Mouse (Mus musculus) MEL (cell line): Measurements from ENCODE around the gene Plekhh3.

Source experiments
- CTCF ChIP-seq, 3 experiments: IDR thresholded peaks in 2 of 3; conservative IDR thresholded peaks in 1 of 3; 2 replicates each; pipeline ENCODE4 v1.5.1; 2011 to 2012; ENCODE audit warnings: low read length in 3 of 3, low read depth in 2 of 3, mild to moderate bottlenecking in 2 of 3, improper control_type of control experiment in 1 of 3, inconsistent platforms in 1 of 3, mixed read lengths in 1 of 3, moderate library complexity in 1 of 3; ENCODE audit not compliant: control insufficient read depth in 1 of 3, insufficient read depth in 1 of 3, poor library complexity in 1 of 3, severe bottlenecking in 1 of 3
- POLR2A ChIP-seq, 2 experiments: IDR thresholded peaks; 2 replicates each; pipeline ENCODE4 v1.6.1; 2011 to 2012; ENCODE audit warnings: low read length in 2 of 2, mild to moderate bottlenecking in 2 of 2, control low read depth in 1 of 2, improper control_type of control experiment in 1 of 2, low read depth in 1 of 2, moderate library complexity in 1 of 2; ENCODE audit not compliant: control insufficient read depth in 1 of 2, insufficient read depth in 1 of 2, poor library complexity in 1 of 2
- RAD21 ChIP-seq: IDR thresholded peaks from 2 replicates; pipeline ENCODE4 v1.6.1; 2011; ENCODE audit warnings: mild to moderate bottlenecking, low read depth, low read length, improper control_type of control experiment
- TBP ChIP-seq: IDR thresholded peaks from 2 replicates; pipeline ENCODE4 v1.8.0; 2011; ENCODE audit warnings: low read depth, low read length, improper control_type of control experiment
- ZC3H11A ChIP-seq: IDR thresholded peaks from 2 replicates; pipeline ENCODE4 v1.6.1; 2012; ENCODE audit warnings: low read depth, mild to moderate bottlenecking, inconsistent platforms, low read length, improper control_type of control experiment

GRCm38 (mm10) chr11:101182771-101183517 is 11.8 kb upstream of the Plekhh3 start:
- no peak for TF ChIP-seq CTCF (IDR thresholded peaks at IDR 0.05 in 2 of 3, conservative IDR thresholded peaks at IDR 0.05 in 1 of 3; ENCODE audit: control insufficient read depth in 1 of 3, insufficient read depth in 1 of 3, low read depth in 2 of 3, low read length in 3 of 3, poor library complexity in 1 of 3, severe bottlenecking in 1 of 3)
- no peak for TF ChIP-seq TBP
- no peak for TF ChIP-seq POLR2A (IDR thresholded peaks at IDR 0.05; ENCODE audit: control insufficient read depth in 1 of 2, insufficient read depth in 1 of 2, low read depth in 1 of 2, low read length in 2 of 2, poor library complexity in 1 of 2)
- no peak for TF ChIP-seq RAD21
- TF ChIP-seq ZC3H11A, result no peak
